Mouse (Mus musculus): ENCODE data around the gene Rbms3.

Rbms3 gene

GRCm38 (mm10) chr9:117291066-117291850 is 338.5 kb downstream of the Rbms3 start:
- in situ Hi-C loops (cut with MboI; ENCODE audit: unreplicated experiment in 2 of 2), result no loop called here

- in situ Hi-C loops (cut with MboI; ENCODE audit: unreplicated experiment in 2 of 2), result no loop called here
Measured at GRCm38 (mm10) chr9:117274846-117275245, 354.9 kb downstream of the Rbms3 start.

GRCm38 (mm10) chr9:117259614-117260013 is 370.1 kb downstream of the Rbms3 start:
- in situ Hi-C loops (cut with MboI; ENCODE audit: unreplicated experiment in 2 of 2), result no loop called here

DNA sequence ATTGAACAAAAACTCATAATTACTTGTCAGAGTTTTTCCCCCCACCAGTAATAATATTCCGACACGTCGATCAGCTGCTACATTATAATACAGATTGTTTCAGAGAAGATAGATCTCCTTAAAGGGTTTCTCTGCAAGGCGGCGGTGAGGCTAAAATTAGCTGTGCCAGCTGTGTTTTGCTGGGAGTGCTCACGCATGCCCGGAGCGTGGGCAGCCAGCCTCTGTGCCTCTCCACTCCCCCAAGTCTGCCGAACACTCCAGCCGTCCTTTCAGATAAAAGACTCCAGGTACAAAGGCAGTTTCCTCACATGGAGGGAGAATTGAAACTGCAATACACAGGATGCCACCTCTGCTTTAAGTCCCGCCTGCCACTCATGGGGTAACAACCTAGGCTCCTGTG is 376.4 kb downstream of the Rbms3 start:
- in situ Hi-C loops (cut with MboI; ENCODE audit: unreplicated experiment in 2 of 2), result no loop called here

- in situ Hi-C loops (cut with MboI; ENCODE audit: unreplicated experiment in 2 of 2), result no loop called here
Measured at GRCm38 (mm10) chr9:117252411-117252861, 377.3 kb downstream of the Rbms3 start.

- in situ Hi-C loops (cut with MboI; ENCODE audit: unreplicated experiment in 2 of 2), result no loop called here
Measured at GRCm38 (mm10) chr9:117251521-117252368, 378.0 kb downstream of the Rbms3 start.

- in situ Hi-C loops (cut with MboI; ENCODE audit: unreplicated experiment in 2 of 2), result no loop called here
Measured at GRCm38 (mm10) chr9:117250831-117251165, 378.9 kb downstream of the Rbms3 start.

GRCm38 (mm10) chr9:117250036-117250830 is 379.5 kb downstream of the Rbms3 start:
- in situ Hi-C loops (cut with MboI; ENCODE audit: unreplicated experiment in 2 of 2), result no loop called here

GRCm38 (mm10) chr9:117247311-117247980 is 382.3 kb downstream of the Rbms3 start:
- in situ Hi-C loops (cut with MboI; ENCODE audit: unreplicated experiment in 2 of 2), result no loop called here

DNA sequence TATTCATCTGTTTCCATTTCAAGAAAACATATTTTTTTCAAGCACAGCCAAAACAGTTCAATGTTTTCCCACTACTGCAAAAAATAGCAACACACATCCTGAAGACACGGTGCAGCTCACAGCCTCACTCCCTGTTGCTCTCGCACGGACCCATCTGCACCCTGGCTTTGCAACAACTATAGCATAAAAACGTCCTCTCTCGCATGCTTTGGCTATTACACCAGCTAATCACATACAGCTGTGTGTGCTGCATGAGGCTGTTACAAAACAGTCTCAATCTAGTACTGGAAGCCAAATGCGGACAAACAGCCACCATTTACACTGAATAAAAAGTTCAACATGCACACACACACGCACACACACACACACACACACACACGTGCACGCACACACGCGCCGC is 383.5 kb downstream of the Rbms3 start:
- in situ Hi-C loops (cut with MboI; ENCODE audit: unreplicated experiment in 2 of 2), result no loop called here

DNA sequence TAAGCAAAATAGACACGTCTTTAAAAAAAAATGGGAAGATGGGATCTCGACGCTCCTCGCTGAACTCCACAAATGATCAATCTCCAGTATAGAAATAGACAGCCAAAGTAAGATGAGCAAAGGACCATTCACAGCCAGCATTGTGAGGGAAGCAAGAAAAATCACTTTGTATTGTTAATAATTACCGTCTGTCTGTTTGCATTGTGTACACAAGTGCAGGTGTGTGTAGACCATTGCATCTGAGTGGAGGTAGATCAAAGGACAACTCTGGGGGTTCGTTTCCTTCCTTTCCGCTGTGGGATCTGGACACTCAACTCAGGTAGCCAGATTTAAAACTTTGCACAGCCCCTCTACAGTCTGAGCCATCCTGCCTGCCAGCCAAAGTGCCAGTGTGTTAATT is 386.3 kb downstream of the Rbms3 start:
- in situ Hi-C loops (cut with MboI; ENCODE audit: unreplicated experiment in 2 of 2), result no loop called here

DNA sequence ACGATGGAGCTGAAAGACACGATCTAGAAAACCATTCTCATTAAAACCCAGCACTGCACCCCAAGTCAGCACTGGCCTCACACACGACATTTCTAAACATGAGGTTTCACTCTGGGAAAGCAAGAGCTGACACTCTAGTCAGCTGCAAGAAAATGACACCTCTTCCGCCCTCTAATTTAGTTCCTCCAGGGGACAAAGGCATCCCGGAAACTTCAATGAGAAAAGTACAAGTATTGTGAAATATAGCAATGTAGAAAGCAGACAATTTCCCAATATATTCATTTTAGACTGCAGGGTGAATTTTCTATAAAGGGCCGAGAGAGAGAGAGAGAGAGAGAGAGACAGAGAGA is 395.0 kb downstream of the Rbms3 start:
- in situ Hi-C loops (cut with MboI; ENCODE audit: unreplicated experiment in 2 of 2), result no loop called here

DNA sequence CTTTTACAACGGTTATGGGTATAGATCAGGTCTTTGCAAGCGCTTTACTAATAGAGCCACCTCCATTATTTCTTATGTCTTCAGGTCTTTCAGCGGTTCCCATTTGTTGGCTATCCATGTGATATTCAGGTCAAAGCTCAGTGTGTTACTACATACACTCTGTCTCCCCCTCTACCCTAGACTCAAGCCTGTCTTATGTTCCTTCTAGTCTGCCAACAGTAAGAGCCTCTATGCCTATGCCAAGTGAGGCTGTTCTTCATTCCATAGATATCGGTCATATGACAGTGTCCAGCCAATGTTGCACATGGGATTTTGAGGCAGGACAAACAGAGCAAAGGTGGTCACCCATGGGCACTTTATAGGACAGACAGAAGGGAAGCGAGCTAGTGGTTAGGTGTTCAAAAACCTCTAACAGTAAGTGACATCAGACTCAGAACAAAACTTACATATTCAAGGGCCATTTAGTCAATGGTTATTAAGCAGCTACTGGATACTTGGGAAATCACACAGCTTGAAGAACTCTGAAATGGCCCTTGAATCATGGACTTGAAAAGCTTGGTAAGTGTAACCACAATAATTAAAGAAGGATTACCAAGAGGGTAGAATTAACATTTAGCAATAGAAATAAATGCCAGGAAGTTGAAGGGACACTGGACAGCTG is 395.5 kb downstream of the Rbms3 start:
- in situ Hi-C loops (cut with MboI; ENCODE audit: unreplicated experiment in 2 of 2), result no loop called here

- in situ Hi-C loops (cut with MboI; ENCODE audit: unreplicated experiment in 2 of 2), result no loop called here
Measured at GRCm38 (mm10) chr9:117222741-117223140, 407.0 kb downstream of the Rbms3 start.

GRCm38 (mm10) chr9:117221481-117221880 is 408.2 kb downstream of the Rbms3 start:
- in situ Hi-C loops (cut with MboI; ENCODE audit: unreplicated experiment in 2 of 2), result no loop called here

DNA sequence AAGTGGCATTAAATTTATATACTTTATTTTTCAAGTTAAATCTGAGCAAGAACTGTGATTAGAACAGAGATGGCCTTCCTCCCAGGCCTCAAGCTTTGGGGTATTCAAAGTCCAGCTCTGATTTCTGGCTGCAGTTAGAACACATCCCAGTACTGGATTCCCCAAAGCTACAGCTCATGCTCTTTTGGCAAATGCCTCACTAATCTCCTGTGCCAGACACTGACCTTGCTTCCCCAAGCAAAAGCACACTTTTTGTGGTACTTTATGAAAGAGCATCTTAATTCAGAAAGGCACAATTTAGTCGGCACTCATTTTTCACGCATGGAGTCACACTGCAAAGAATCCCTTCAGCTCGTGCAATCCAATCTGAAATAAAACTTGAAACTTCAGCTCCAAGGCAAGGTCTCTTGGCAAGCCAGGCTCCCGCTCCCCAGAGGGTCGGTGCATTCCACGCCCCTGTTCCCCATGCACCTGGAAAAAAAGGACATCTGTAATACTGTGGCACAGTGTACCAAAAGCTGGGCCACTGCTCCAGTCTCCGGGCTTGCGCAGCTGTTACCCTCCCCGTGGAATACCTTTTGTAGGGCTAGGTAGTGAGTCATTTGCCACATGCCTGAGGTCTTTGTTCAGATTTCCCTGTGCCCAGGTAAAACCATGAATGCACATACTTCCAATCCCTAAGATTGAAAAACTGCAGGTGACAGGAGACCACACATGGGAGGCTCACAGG is 413.5 kb downstream of the Rbms3 start:
- in situ Hi-C loops (cut with MboI; ENCODE audit: unreplicated experiment in 2 of 2), result no loop called here

- in situ Hi-C loops (cut with MboI; ENCODE audit: unreplicated experiment in 2 of 2), result no loop called here
Measured at GRCm38 (mm10) chr9:117212023-117212422, 417.7 kb downstream of the Rbms3 start.

- in situ Hi-C loops (cut with MboI; ENCODE audit: unreplicated experiment in 2 of 2), result no loop called here
Measured at GRCm38 (mm10) chr9:117210344-117210743, 419.4 kb downstream of the Rbms3 start.

GRCm38 (mm10) chr9:117205395-117205794 is 424.3 kb downstream of the Rbms3 start:
- in situ Hi-C loops (cut with MboI; ENCODE audit: unreplicated experiment in 2 of 2), result no loop called here

Data from v-Abl transformed pro-B cells (cell line).